Mouse (Mus musculus) mature B cell (primary cell): ENCODE data around the gene Siae.

ENCODE experiments used
- in situ Hi-C: fragments of 300-500 bp; cut with MboI; formaldehyde crosslinking; loops from 2 replicates; pipeline ENCODE4 v1.14.3; 2019

Siae gene

GRCm38 (mm10) chr9:37554838-37555748 is at the start of gene Siae:
TSS of gene Siae (plus strand) at chr9:37555698.
- in situ Hi-C loops, result no loop called here

DNA sequence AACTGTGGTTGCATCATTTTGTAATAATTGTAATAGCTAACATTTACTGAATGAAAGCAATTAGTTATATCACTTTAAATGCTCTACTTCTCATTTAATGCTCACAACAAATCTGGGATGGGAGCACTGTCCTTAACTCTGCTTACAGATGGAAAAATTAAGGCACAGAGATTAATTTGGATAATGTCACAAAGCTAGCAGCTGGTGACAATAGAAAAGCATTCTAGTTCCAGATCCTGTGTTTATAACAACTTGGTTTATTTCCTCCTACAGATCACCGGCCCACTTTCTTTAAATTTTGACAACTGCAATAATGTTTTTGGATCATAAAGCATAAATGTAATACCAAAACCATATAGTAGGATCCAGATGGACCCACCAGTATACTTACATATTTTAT is 49.5 kb upstream of the Siae start:
- in situ Hi-C loops, result no loop called here

GRCm38 (mm10) chr9:37512097-37512496 is 43.4 kb upstream of the Siae start:
- in situ Hi-C loops, result no loop called here

- in situ Hi-C loops, result no loop called here
These were observed 41.0 kb upstream of the Siae start for GRCm38 (mm10) chr9:37514456-37514855.

GRCm38 (mm10) chr9:37517467-37517866 is 38.0 kb upstream of the Siae start:
- in situ Hi-C loops, result no loop called here

- in situ Hi-C loops, result no loop called here
These were observed 36.5 kb upstream of the Siae start for GRCm38 (mm10) chr9:37518991-37519390.

DNA sequence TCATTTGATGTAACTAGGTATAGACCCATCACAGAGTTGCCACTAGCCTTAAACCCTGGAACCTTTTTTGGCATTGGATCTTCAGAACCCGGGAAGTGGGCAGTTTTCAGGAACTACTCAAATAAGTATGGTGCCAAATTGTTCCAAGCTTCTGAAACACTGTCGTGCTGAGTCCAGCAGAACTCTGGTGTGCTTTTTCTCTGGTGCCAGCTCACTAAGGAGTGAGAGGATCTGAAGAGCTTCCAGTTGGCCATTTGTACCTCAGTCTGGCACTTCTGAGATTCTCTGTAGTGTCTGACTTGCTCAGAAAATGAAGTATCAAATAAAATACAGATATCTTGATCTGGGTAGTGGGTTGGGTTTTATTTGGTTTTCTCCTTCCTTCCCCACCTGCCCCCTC is 35.5 kb upstream of the Siae start:
- in situ Hi-C loops, result no loop called here

- in situ Hi-C loops, result no loop called here
These were observed 30.0 kb upstream of the Siae start for GRCm38 (mm10) chr9:37525461-37525860.

GRCm38 (mm10) chr9:37526443-37527395 is 28.8 kb upstream of the Siae start:
- in situ Hi-C loops, result no loop called here

DNA sequence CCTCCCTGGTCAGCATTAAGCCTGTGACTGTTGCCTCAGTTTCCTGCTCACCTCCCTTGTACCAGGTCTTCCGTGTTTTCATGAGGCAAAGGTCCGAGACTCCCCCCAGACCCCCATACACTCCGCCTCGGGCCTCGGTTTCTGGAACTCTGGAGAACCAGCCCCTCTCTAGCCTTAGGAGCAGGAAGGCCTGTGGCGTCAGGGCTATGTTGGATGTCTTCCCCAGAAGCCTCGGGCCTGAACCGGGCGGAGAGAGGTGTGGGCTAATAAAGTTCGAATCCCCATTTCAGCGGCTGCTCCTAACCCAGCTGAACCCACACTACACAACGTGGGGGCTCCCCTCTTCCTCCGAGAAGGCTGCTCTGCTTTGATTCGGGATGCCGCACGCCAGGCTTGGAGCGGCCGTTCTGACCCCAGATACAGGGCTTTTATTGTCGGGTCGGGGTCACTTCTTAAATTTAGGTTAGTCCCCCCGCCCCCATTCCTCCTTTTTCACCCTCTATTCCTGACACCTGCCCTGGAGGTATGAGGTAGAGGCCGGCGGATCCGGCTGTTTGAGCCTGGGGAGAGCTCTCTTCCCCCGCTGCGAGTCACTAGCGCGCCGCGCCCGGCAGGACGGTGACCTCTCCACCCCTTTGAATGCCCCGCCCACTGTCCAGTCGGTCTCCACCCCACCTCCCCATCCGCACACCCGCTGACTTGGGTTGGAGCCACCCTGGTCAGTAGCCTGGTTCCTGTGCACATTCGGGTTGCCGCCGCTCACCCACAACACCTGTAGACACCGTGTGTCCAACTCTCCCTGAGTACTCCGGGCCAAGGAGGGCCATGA is 27.9 kb upstream of the Siae start, which contains the start of gene Esam:
TSS of gene Esam (plus strand) at position 683 of the 829 bp plus-strand sequence.
- in situ Hi-C loops, result no loop called here

- in situ Hi-C loops, result no loop called here
These were observed 27.1 kb upstream of the Siae start for GRCm38 (mm10) chr9:37528225-37528970.

DNA sequence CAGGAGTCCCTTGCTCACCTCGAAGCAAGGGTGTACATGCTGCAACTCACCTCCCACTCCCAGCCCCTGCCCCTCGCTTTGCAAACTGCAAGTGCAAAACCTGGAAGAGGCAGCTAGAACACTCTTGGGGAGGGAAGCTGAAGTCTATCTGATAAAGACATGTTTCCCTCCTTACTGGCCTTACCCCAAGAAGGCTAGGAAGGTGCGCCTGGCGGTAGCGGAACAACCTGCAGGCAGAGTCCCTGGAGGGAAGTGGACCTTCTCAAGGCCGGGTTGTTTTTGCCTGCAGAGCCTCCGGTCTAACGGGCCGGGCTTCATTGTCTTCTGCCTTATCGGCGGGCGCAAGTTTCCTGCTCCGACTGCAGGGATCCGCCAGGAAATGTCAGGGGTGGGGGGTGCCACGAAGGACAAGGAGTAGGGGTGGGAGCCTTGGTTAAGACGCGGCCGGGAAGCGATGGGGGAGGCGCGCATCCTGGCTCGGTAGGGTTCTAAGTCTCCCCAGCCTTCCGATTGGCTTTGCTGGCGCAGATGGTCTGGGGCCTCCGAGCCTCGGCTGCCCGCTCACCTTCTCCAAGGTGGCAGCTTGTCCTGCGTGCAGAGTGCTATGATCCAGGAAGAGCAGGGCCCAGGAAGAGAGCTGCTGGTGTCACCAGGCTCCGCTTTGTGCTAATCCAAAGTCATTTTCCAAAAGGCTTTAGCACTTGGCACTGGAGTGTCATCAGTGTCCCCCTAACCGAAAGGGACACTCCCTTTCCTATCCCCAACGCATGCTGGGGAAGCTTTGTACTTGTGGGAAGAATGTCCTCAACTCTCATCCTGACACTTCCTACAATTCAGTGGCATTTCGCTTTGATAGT is 25.2 kb upstream of the Siae start:
- in situ Hi-C loops, result no loop called here

DNA sequence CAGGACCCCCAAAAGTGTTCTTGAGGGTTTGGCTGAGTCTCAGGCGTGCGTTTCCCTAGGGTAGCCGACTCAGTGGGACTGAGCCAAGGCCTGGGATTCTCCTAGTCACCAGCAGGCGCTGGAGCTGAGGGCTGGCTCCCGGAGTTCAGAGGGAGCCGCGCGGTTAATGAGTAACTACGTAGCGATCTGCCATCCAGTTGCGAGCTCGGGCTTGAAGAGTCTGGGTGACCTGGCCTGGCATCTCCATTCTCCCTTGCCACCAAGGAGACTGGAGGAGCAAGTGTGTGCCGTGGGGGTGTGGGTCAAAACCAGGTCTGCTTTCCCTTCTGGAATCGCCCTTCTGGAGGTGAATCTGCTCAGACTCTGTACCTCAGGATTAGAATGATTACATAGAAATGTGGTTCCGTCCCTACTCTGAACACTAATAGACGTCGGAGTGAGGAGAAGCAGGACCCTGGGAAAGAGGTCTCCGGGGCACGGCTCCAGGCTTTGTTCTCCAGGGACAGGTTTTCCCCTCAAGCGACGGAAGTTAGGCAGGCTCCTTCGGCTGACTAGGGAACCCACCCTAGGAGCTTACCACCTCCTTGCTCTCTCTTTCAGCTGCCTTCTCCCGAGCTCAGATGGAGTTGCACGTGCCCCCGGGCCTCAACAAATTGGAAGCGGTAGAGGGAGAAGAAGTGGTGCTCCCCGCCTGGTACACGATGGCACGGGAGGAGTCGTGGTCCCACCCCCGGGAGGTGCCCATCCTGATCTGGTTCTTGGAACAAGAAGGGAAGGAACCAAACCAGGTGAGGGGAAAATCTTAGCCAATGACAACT is 24.4 kb upstream of the Siae start:
- in situ Hi-C loops, result no loop called here

GRCm38 (mm10) chr9:37536851-37537250 is 18.6 kb upstream of the Siae start:
- in situ Hi-C loops, result no loop called here

DNA sequence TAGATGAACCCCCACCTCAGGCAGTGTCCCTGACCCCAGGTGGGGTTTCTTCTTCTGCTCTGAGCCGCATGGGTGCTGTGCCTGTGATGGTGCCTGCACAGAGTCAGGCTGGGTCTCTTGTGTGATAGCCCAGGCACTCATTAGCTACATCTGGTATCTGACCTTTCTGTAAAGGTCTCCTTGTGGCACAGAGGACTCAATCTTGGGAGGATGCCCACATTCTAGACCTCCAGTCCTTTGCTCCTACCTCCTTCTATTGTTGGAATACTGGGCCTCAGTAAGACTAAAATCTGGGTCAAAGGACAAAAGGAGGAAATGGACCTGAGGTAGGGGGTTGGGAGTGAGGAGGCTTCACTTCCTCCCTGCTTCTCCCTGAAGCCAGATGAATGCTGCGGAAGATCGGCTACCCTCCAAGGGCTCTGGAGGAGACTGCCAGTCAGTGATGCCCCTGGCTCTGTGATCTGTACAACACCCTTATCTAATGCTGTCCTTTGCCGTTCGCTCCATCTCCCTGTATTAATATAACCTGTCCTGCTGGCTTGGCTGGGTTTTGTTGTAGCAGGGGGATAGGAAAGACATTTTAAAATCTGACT is 17.7 kb upstream of the Siae start:
- in situ Hi-C loops, result no loop called here

GRCm38 (mm10) chr9:37539170-37540025 is 16.1 kb upstream of the Siae start, which contains the start of gene Vsig2:
TSS of gene Vsig2 (plus strand) at chr9:37539255.
- in situ Hi-C loops, result no loop called here

- in situ Hi-C loops, result no loop called here
These were observed 15.3 kb upstream of the Siae start for GRCm38 (mm10) chr9:37540226-37540625.
